Mouse (Mus musculus): ENCODE data around the gene Odf3l1. TPM values are rescaled to one million over a fixed set of nuclear protein-coding genes. Genes with fewer than 3 reads are reported as not detected.

The Odf3l1 gene
- polyA plus RNA-seq, 1 experiment from 2014 or later, result not detected

DNA sequence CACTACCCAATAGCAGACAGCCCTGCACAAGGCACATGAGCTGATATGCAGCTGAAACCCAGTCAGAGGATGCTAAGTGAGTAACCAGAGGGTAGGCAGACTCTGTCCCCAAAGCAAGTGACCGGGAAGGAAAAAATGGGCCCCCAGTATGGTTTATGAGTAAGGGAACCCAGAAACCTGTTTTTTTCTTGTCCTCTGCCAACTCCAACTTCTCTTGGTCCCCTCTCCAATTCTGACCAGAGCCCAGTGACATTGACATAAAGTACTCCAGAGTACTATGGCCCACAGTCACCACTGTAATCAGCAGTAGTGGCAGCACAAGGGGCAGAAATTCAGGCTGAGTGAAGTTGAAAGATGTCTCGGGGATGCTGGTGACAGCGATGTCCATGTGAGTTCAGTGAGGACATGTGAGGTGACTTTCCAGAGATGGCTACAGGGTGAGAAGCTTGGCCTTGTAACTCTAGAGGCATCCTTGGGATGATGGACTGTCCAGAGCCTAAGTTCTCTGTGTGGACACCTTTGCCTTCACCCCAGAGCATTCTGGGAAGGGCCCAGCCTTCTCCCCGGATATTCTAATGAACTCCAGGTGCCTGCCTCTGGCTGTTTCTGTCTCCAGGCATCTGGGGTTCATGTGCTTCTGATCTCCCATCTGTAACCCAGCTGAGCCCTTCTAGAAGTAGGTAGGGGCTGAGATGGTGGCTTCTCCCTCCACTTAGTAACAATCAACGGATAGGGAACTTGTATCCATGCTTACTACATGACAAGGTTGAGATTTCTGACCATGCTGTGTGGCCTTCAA is 7.8 kb upstream of the Odf3l1 start:
- DNase-seq (ENCODE audit: low spot score) (no peak), ATAC-seq (ENCODE audit: low FRiP score) (no peak)
- Histone ChIP-seq H3K4me3 (replicated peaks; ENCODE audit: low read length) (no peak overlapping the region), H3K27ac (no peak overlapping the region), H3K9ac (no peak overlapping the region), H3K36me3 (replicated peaks; ENCODE audit: control insufficient read depth, insufficient read depth) (no peaks in the 10 kb centered on the region), H3K27me3 (ENCODE audit: control insufficient read depth, insufficient read depth, low read length) (no peaks in the 10 kb centered on the region), H3K4me1 (replicated peaks; ENCODE audit: control insufficient read depth, insufficient read depth, low read length) (peaks cover 16% of the 10 kb centered on the region; the same call in 1 of the 2 replicates), H3K4me2 (replicated peaks) (no peak overlapping the region), H3K9me3 (ENCODE audit: control insufficient read depth, low read length) (no peaks in the 10 kb centered on the region)
- 84% methylated on average over 5 of the region's 5 CpGs for whole genome bisulfite sequencing

GRCm38 (mm10) chr9:56871191-56871590 is 6.7 kb upstream of the Odf3l1 start:
- WGBS, result 48% methylated on average over 5 of the region's 5 CpGs
- Histone ChIP-seq H3K27me3 (ENCODE audit: control insufficient read depth, insufficient read depth, low read length) (no peaks in the 10 kb centered on the region; the same call in 1 of the 2 replicates), H3K4me3 (replicated peaks; ENCODE audit: low read length) (no peak overlapping the region), H3K4me2 (replicated peaks) (no peak overlapping the region), H3K36me3 (replicated peaks; ENCODE audit: control insufficient read depth, insufficient read depth) (no peaks in the 10 kb centered on the region), H3K4me1 (replicated peaks; ENCODE audit: control insufficient read depth, insufficient read depth, low read length) (peaks cover 10% of the 10 kb centered on the region; the same call in 1 of the 2 replicates), H3K9ac (no peak overlapping the region), H3K27ac (no peak overlapping the region), H3K9me3 (ENCODE audit: control insufficient read depth, low read length) (no peaks in the 10 kb centered on the region)
- no peak for ATAC-seq (ENCODE audit: low FRiP score)
- no peak for DNase-seq (ENCODE audit: low spot score)

DNA sequence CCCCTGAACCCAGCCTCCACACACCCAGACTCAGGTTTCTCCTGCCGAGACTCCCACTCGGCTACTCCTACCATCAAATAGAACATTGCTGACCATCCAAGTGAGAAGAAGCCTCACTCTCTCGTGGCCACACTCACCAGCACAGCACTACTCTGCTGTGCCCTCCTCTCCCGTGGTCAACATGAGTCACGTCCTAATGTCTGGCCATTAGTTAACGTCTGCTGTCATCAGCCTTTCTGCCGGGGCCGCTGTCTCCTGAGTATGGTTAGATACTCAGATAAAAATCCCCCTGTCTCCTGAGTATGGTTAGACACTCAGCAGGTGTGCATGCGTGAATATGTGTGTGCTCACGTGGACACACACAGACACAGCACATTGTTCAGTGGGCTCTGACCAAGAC is 6.3 kb upstream of the Odf3l1 start:
- no peaks in the 10 kb centered on the region for H3K36me3 ChIP-seq (replicated peaks; ENCODE audit: control insufficient read depth, insufficient read depth)
- H3K27ac ChIP-seq, result no peak overlapping the region
- H3K4me2 ChIP-seq (replicated peaks), result no peak overlapping the region
- peaks cover 4% of the 10 kb centered on the region; the same call in 1 of the 2 replicates for H3K27me3 ChIP-seq (ENCODE audit: control insufficient read depth, insufficient read depth, low read length)
- peaks cover 10% of the 10 kb centered on the region; the same call in 1 of the 2 replicates for H3K4me1 ChIP-seq (replicated peaks; ENCODE audit: control insufficient read depth, insufficient read depth, low read length)
- no peak overlapping the region for H3K4me3 ChIP-seq (replicated peaks; ENCODE audit: low read length)
- no peaks in the 10 kb centered on the region for H3K9me3 ChIP-seq (ENCODE audit: control insufficient read depth, low read length)
- no peak for DNase-seq (ENCODE audit: low spot score)
- no peak for ATAC-seq (ENCODE audit: low FRiP score)
- WGBS, result 71% methylated on average over 10 of the region's 10 CpGs
- H3K9ac ChIP-seq, result no peak overlapping the region

- no peaks in the 10 kb centered on the region for H3K9me3 ChIP-seq (ENCODE audit: control insufficient read depth, low read length)
- no peak overlapping the region for H3K27ac ChIP-seq
- ATAC-seq (ENCODE audit: low FRiP score), result no peak
- no peak for DNase-seq (ENCODE audit: low spot score)
- H3K9ac ChIP-seq, result no peak overlapping the region
- H3K27me3 ChIP-seq (ENCODE audit: control insufficient read depth, insufficient read depth, low read length), result peaks cover 16% of the 10 kb centered on the region
- 86% methylated on average over 13 of the region's 13 CpGs for WGBS
- peaks cover 10% of the 10 kb centered on the region; the same call in 1 of the 2 replicates for H3K4me1 ChIP-seq (replicated peaks; ENCODE audit: control insufficient read depth, insufficient read depth, low read length)
- no peaks in the 10 kb centered on the region for H3K36me3 ChIP-seq (replicated peaks; ENCODE audit: control insufficient read depth, insufficient read depth)
- H3K4me3 ChIP-seq (replicated peaks; ENCODE audit: low read length), result no peak overlapping the region
- no peak overlapping the region for H3K4me2 ChIP-seq (replicated peaks)
Measured at GRCm38 (mm10) chr9:56869552-56869951, 5.1 kb upstream of the Odf3l1 start.

DNA sequence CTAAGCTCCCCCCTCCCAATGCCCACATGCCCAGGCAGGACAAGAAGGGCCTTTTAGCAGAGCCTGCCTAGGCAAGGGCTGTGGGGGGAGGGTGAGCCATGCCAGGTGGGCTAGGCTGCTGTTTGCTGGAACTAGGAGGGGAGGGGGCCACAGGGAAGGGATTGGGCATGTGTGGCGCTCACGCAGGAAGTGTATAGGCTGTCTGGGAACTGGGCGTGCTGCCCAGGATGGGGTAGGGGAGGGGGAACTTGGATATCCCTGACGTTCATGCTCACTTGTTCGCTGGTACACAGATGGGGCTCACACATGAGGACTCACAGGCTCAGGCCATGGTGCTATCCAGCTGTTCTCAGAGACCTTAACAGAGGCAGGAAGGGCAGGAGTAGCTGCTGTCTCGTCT is 3.8 kb upstream of the Odf3l1 start:
- Histone ChIP-seq H3K4me1 (replicated peaks; ENCODE audit: control insufficient read depth, insufficient read depth, low read length) (peaks cover 10% of the 10 kb centered on the region; the same call in 1 of the 2 replicates), H3K36me3 (replicated peaks; ENCODE audit: control insufficient read depth, insufficient read depth) (no peaks in the 10 kb centered on the region), H3K27me3 (ENCODE audit: control insufficient read depth, insufficient read depth, low read length) (peaks cover 28% of the 10 kb centered on the region), H3K27ac (peak overlapping the region; percentile 64), H3K4me3 (replicated peaks; ENCODE audit: low read length) (no peak overlapping the region), H3K9me3 (ENCODE audit: control insufficient read depth, low read length) (no peaks in the 10 kb centered on the region), H3K4me2 (replicated peaks) (peak overlapping the region; percentile 12; the same call in 1 of the 2 replicates), H3K9ac (no peak overlapping the region)
- peak; percentile 89 for ATAC-seq (ENCODE audit: low FRiP score)
- WGBS, result 28% methylated on average over 6 of the region's 6 CpGs
- peak; percentile 76 for DNase-seq (ENCODE audit: low spot score)

DNA sequence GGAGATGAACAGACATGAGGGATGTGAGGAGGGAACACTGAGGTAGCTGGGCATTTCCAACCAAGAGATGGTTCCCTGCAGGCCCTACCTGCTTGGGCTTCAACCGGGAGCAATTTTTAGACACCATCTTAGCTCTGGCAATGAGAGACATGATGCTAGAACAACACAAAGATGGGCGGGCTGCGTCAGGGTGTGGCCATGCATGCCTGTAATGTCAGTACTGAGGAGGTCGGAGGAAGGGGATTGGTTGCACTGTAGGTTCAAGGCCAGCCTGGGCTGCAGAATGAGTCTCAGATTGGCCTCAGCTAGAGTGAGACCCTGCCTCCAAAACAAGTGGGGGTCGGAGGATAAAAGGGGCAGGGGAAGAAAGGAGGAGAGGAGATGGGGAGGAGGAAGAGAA is 2.0 kb upstream of the Odf3l1 start:
- H3K9ac ChIP-seq, result no peak overlapping the region
- H3K4me2 ChIP-seq (replicated peaks), result 0 out of 2 replicates have a peak overlapping the region, but pooled peaks have one; percentile 13
- WGBS, result 84% methylated on average over 5 of the region's 5 CpGs
- H3K27me3 ChIP-seq (ENCODE audit: control insufficient read depth, insufficient read depth, low read length), result peaks cover 34% of the 10 kb centered on the region
- H3K36me3 ChIP-seq (replicated peaks; ENCODE audit: control insufficient read depth, insufficient read depth), result no peaks in the 10 kb centered on the region
- ATAC-seq (ENCODE audit: low FRiP score) (no peak), DNase-seq (ENCODE audit: low spot score) (no peak)
- no peak overlapping the region for H3K27ac ChIP-seq
- no peak overlapping the region for H3K4me3 ChIP-seq (replicated peaks; ENCODE audit: low read length)
- H3K9me3 ChIP-seq (ENCODE audit: control insufficient read depth, low read length), result no peaks in the 10 kb centered on the region
- H3K4me1 ChIP-seq (replicated peaks; ENCODE audit: control insufficient read depth, insufficient read depth, low read length), result peaks cover 10% of the 10 kb centered on the region; the same call in 1 of the 2 replicates

DNA sequence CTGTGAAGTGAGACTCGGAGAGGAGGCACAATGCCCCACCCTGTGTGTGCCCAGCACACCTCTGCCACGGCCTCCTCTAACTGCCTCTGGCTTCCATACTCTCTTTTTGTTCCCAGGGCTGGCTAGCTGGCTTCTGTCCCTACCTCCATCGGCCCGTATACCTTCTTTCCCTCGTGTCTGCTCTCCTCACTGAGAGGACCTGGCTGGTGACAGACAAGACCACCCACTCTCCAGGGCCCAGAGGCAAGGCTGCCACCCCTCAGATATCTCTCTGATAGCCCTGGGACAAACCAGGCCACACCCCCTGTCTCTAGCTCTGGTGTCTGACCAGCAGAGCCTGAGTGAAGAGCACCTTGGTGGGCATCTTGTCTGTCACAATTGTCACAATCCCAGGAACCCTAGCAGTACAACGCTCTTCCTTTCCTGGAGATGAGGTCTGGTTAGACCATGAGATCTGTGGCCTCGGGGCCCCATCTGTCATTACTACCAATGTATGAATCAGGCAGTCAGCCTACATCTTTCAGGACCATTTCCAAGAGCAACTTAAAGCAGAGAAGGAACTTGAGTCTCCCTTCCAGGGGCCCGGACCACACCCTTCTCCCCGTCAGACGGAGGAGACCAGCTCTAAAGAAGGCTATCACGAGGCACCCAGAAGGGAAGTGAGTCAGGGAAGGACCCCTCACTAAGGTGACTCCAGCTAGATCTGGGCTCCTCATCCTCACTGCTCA is 1.4 kb upstream of the Odf3l1 start:
- Histone ChIP-seq H3K27me3 (ENCODE audit: control insufficient read depth, insufficient read depth, low read length) (peaks cover 34% of the 10 kb centered on the region), H3K9ac (no peak overlapping the region), H3K27ac (no peak overlapping the region), H3K36me3 (replicated peaks; ENCODE audit: control insufficient read depth, insufficient read depth) (no peaks in the 10 kb centered on the region), H3K4me1 (replicated peaks; ENCODE audit: control insufficient read depth, insufficient read depth, low read length) (peaks cover 10% of the 10 kb centered on the region; the same call in 1 of the 2 replicates), H3K4me2 (replicated peaks) (0 out of 2 replicates have a peak overlapping the region, but pooled peaks have one; percentile 40), H3K4me3 (replicated peaks; ENCODE audit: low read length) (peak overlapping the region; percentile 12; the same call in 1 of the 2 replicates), H3K9me3 (ENCODE audit: control insufficient read depth, low read length) (no peaks in the 10 kb centered on the region)
- ATAC-seq (ENCODE audit: low FRiP score), result no peak
- no peak for DNase-seq (ENCODE audit: low spot score)
- 77% methylated on average over 11 of the region's 11 CpGs for WGBS

DNA sequence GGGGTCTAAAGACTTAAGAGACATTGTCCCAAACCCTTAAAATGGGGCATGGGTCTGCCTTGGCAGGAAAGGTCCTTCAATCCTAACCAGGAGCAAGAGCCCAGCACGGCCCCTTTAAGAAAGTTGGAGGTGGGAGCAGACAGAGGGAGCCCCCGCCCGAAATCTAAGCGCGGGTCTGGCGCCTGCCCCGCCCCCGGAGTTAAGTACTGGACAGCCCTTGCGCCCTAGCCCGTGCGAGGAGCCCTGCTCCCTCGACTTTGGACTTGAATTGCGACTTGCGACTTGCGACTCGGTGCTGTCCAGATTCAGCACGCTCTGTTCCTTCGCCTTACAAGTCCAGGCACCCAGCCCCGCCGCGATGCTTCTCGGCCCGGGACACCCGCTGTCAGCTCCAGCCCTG is 353 bp upstream of the Odf3l1 start, which contains the start of gene Cspg4:
Gene Cspg4, plus strand, starts transcription at position 202 of the 400 bp plus-strand sequence.
- H3K27me3 ChIP-seq (ENCODE audit: control insufficient read depth, insufficient read depth, low read length), result peaks cover 34% of the 10 kb centered on the region
- no peaks in the 10 kb centered on the region for H3K36me3 ChIP-seq (replicated peaks; ENCODE audit: control insufficient read depth, insufficient read depth)
- ATAC-seq (ENCODE audit: low FRiP score) (no peak), DNase-seq (ENCODE audit: low spot score) (no peak)
- H3K4me3 ChIP-seq (replicated peaks; ENCODE audit: low read length), result peak within 1 kb of the TSS; percentile 12
- peak within 1 kb of the TSS; percentile 40 for H3K4me2 ChIP-seq (replicated peaks)
- peak within 1 kb of the TSS; percentile 28; the same call in 1 of the 2 replicates for H3K9ac ChIP-seq
- H3K27ac ChIP-seq, result no peak within 1 kb of the TSS
- WGBS, result 3% methylated on average over 24 of the region's 24 CpGs
- no peaks in the 10 kb centered on the region for H3K9me3 ChIP-seq (ENCODE audit: control insufficient read depth, low read length)
- H3K4me1 ChIP-seq (replicated peaks; ENCODE audit: control insufficient read depth, insufficient read depth, low read length), result peaks cover 10% of the 10 kb centered on the region; the same call in 1 of the 2 replicates

GRCm38 (mm10) chr9:56862863-56863262 is 1.6 kb downstream of the Odf3l1 start:
- H3K27ac ChIP-seq, result no peak overlapping the region
- WGBS, result 63% methylated on average over 2 of the region's 2 CpGs
- no peak overlapping the region for H3K9ac ChIP-seq
- no peaks in the 10 kb centered on the region for H3K4me1 ChIP-seq (replicated peaks; ENCODE audit: control insufficient read depth, insufficient read depth, low read length)
- no peak overlapping the region for H3K4me3 ChIP-seq (replicated peaks; ENCODE audit: low read length)
- no peak for DNase-seq (ENCODE audit: low spot score)
- no peak for ATAC-seq (ENCODE audit: low FRiP score)
- H3K27me3 ChIP-seq (ENCODE audit: control insufficient read depth, insufficient read depth, low read length), result peaks cover 34% of the 10 kb centered on the region
- H3K9me3 ChIP-seq (ENCODE audit: control insufficient read depth, low read length), result no peaks in the 10 kb centered on the region
- no peak overlapping the region for H3K4me2 ChIP-seq (replicated peaks)
- H3K36me3 ChIP-seq (replicated peaks; ENCODE audit: control insufficient read depth, insufficient read depth), result no peaks in the 10 kb centered on the region
